Mouse (Mus musculus) v-Abl transformed pro-B cells (cell line): ENCODE measurements around the gene Ankrd33.

ENCODE experiments used
- in situ Hi-C, 2 experiments: fragments of 400-800 bp; cut with MboI; formaldehyde crosslinking; loops; one replicate each; pipeline ENCODE4 v1.15.1; 2025; ENCODE audit not compliant: unreplicated experiment in 2 of 2

Gene Ankrd33

DNA sequence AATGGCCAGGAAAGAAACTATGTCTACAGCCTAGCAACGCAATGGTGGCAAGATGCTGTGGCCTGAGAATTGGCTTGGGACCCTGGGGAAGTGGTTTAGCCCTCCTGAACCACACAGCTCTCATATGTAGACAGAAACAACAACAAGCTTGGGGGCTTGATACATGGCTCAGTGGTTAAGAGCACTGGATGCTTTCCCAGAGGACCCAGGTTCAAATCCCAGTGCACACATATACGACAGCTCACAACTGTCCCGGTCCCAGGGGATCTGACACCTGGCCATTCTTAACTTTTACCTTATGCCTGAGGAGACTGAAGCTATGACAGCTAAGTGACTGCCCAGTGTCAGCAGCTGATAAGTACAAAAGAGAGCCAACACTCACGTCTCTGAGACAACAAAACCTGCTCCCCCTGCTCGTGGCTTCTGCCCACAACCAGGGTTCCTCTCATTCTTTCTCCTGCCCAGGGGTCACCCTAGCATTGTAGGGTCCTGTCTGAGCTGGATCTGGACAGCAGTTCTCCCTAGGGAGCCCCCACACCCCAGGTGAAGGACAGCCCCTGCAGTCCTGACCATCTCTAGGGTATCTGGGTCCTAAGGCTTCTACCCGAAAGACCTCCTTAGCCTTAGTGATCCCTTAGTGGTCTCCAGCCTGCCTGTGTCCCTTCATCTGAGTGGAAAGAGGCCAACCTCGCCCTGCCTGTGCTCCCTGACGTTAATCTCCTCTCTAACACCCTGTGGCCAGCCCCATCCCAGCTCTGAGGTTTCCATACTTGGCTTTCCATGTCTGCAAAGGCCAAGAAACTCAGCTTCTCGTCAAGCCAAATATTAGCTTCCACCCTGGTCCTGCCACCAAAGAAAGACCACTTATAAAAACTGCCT is 6.1 kb downstream of the Ankrd33 start:
- in situ Hi-C loops: loop anchor here in 1 of 2 experiments (10.0 kb wide), 1 partner anchor 877 kb away; no protein-coding TSS in a partner anchor

DNA sequence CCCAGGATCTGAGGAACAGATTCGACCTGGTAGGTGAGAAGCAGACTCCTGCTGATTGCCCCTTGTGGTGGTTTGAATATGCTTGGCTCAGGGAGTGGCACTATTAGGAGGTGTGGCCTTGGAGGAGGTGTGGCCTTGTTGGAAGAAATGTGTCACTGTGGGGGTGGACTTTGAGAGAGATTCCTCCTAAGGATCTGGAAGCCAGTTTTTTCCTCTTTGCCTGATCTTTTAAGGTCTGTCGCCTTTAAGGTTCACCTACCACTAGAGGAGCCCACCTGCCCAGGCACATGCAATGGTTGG is 6.7 kb downstream of the Ankrd33 start:
- in situ Hi-C loops: loop anchor here in 1 of 2 experiments (10.0 kb wide), 1 partner anchor 877 kb away; no protein-coding TSS in a partner anchor

DNA sequence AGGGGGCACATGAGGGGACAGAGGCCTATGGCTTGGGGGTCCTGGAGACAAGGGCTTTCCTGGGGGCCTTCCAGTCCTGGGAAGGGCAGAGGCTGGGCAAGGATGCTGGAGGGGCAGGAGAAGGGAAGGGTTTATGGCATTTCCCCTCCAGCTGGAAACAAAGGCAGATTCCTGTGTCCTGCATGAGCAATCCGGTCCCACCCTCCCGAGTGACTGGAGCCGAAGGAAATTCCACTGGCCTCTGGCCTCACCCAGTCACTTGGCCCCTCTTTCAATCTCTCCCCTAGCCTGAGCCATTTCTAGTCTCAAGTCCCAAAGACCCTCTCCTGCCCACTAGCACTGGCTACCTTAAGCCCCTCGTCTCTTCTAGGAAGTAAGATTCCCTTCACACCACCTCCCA is 7.6 kb downstream of the Ankrd33 start:
- in situ Hi-C loops: loop anchor here in 1 of 2 experiments (10.0 kb wide), 1 partner anchor 878 kb away; no protein-coding TSS in a partner anchor

DNA sequence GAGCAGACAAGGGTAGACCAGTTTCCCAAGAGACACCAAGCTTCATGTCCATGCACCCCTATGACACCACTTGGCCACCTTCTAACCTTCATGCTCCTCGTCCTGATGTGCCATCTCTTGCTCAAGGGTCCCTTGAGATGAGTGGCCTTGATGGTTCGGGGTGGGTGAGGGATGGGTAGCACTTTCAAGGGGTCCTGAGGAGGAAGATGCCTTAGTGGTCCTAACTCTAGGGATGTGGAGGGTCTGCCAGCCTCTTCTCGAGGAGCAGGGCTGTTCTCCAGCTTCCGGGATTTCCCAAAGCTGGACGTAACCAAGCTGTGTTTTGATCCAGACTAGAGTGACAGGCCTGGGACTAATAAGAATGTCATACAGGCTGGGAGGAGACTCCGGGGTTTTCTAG is 10.0 kb downstream of the Ankrd33 start:
- in situ Hi-C loops: loop anchor here in 1 of 2 experiments (10.0 kb wide), 1 partner anchor 881 kb away; no protein-coding TSS in a partner anchor

DNA sequence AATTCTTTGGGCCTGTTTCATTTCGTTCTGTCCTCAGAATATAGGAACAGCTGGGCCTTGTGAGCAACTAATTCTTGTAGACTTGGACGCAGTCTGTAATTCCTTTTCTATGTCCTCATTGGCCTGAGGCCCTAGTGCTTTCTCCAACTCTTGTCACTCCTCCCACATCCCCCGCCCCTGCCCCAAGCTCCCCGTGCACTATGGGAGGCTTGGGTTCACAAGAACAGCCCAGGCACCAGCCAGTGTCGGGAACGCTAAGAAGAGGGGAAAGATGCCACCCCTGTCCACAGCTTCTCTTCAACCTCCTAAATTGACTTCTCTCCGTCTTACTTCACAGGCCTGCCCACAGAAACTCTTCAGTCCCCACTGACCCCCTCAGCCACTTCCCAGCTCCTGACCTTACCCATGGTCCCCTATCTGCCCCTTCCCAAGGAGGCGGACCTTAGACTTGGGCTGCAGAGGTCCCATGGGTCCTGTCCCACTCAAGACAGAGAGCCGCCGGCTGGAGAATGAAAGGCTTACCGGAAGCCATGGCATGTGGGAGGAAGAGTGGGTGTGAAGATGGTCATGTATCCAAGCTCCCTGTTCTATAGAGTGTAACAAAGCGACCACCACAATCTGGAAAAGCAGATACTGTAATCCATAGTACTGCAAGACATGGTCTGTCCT is 11.5 kb downstream of the Ankrd33 start:
- in situ Hi-C loops: loop anchor here in 1 of 2 experiments (10.0 kb wide), 1 partner anchor 882 kb away; no protein-coding TSS in a partner anchor

- in situ Hi-C loops: loop anchor here in 1 of 2 experiments (10.0 kb wide), 1 partner anchor 884 kb away; no protein-coding TSS in a partner anchor
These were observed 12.9 kb downstream of the Ankrd33 start, which contains the start of gene Acvrl1 for GRCm38 (mm10) chr15:101128181-101129089. Gene Acvrl1 (plus strand): TSS chr15:101128522.

DNA sequence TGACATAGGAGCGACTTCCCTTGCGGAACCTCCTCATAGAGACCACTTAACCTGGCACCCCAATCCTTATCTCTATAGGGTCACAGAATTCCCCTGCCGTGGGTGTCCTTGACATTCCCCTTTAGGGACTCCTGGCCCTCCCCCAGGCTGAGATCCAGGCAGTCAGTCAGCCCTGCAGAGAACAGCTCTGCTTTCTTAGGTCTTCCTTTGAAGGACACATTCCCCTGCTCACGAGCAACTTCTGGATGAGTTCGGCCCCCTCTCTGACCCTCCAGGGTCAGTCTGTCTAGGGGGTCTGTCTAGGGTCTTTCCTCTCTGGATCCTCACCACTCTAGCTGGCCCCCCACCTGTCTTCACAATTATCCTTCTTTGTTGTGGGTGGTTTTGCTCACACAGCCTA is 13.9 kb downstream of the Ankrd33 start:
- in situ Hi-C loops: loop anchor here in 1 of 2 experiments (10.0 kb wide), 1 partner anchor 885 kb away; no protein-coding TSS in a partner anchor

GRCm38 (mm10) chr15:101131498-101131897 is 15.9 kb downstream of the Ankrd33 start:
- in situ Hi-C loops: no loop called here

GRCm38 (mm10) chr15:101132041-101132440 is 16.5 kb downstream of the Ankrd33 start:
- in situ Hi-C loops: no loop called here

GRCm38 (mm10) chr15:101132761-101133160 is 17.2 kb downstream of the Ankrd33 start:
- in situ Hi-C loops: no loop called here

DNA sequence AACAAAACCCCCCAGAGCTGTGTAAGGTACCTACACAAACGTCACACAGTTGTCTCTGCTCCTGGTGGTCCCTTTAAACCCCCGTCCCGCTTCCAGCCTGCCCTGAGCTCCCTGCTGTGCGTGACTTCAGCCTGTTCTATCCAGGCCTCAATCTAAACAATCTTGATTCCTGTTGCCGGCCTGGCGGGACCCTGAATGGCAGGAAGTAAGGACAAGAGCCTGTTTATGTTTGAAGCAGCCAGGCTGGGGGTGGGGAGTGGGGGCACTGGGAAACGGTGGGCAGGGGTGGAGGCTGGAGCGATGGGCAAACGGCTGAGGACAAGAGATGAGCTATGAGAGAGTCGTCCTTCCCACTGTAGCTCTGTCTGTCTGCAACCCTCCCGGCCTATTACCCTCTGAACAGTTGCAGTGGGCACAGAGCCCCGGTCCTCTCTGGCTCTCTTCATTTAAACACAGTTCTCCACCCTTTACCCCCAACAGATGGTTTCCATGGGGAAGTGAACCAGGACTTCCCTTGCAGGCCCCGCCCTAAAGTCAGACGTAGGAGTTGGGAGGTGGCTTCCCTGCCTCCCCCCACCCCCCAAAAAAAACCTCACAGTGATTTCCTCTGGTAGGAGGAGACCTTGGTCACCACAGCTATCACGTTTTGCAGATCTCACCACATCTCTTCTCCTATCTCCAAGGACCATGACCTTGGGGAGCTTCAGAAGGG is 18.6 kb downstream of the Ankrd33 start:
- in situ Hi-C loops: no loop called here

DNA sequence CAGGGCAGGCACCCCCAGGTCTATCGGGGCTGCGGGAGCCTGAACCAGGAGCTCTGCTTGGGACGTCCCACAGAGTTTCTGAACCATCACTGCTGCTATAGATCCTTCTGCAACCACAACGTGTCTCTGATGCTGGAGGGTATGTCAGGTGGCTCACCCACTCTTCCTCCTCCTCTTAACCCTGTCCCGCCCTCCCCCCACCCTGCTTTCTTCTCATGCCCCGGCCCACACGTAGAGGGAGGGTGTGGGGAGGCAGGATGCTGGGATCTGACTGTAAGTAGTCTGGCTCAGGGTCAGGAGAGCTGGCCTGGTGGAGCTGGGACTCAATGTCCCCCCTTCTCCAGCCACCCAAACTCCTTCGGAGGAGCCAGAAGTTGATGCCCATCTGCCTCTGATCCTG is 19.9 kb downstream of the Ankrd33 start:
- in situ Hi-C loops: no loop called here

- in situ Hi-C loops: no loop called here
These were observed 21.9 kb downstream of the Ankrd33 start for GRCm38 (mm10) chr15:101137455-101137854.

GRCm38 (mm10) chr15:101138675-101139074 is 23.1 kb downstream of the Ankrd33 start:
- in situ Hi-C loops: no loop called here

- in situ Hi-C loops: loop anchor here in 1 of 2 experiments (10.0 kb wide), 1 partner anchor 55 kb away; no protein-coding TSS in a partner anchor
These were observed 24.3 kb downstream of the Ankrd33 start for GRCm38 (mm10) chr15:101139885-101140284.

DNA sequence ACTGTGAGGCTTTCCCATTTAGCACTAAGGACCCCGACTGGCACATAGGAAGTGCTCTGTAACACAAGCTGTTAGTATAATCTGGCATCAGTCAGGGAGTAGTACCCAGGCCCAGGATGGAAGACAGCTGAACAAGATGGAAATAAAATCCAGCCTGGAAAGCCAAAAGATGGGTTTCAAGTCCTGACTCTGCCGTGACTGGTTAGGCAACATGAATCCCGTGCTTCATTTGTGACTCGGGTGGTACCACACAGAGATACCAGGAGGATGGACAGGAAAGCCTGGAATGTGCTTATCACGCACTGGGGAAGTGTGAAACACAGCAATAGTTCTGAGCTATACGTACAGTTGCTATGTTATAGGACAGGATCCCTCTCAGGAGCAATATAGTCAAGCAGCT is 25.0 kb downstream of the Ankrd33 start:
- in situ Hi-C loops: loop anchor here in 1 of 2 experiments (10.0 kb wide), 1 partner anchor 54 kb away; no protein-coding TSS in a partner anchor

DNA sequence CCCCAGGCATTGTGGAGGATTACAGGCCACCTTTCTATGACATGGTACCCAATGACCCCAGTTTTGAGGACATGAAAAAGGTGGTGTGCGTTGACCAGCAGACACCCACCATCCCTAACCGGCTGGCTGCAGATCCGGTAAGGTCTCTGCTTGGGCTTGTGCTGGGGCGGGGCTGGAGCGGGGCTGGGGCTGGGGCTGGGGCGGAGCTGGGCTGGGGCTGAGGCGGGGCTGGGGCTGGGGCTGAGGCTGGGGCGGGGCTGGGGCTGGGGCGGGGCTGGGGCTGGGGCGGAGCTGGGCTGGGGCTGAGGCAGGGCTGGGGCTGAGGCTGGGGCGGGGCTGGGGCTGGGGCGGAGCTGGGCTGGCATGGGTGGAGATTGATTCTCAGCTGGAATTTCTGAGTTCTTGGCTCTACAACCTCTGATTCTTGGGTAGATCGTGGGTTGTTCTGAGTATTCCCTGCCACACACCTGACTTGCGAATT is 25.5 kb downstream of the Ankrd33 start:
- in situ Hi-C loops: loop anchor here in 1 of 2 experiments (10.0 kb wide), 1 partner anchor 54 kb away; no protein-coding TSS in a partner anchor

- in situ Hi-C loops: loop anchor here in 1 of 2 experiments (10.0 kb wide), 1 partner anchor 52 kb away; no protein-coding TSS in a partner anchor
These were observed 27.1 kb downstream of the Ankrd33 start for GRCm38 (mm10) chr15:101142672-101143071.

- in situ Hi-C loops: loop anchor here in 1 of 2 experiments (10.0 kb wide), 1 partner anchor 51 kb away; no protein-coding TSS in a partner anchor
These were observed 27.9 kb downstream of the Ankrd33 start for GRCm38 (mm10) chr15:101143494-101143893.
